Mouse (Mus musculus): Measurements from ENCODE around the gene Pfkp.

Pfkp gene

GRCm38 (mm10) chr13:6600626-6601025 is 48.0 kb downstream of the Pfkp start:
- DNase-seq = no peak

GRCm38 (mm10) chr13:6597801-6598200 is 50.8 kb downstream of the Pfkp start:
- DNase-seq = no peak

GRCm38 (mm10) chr13:6595403-6595802 is 53.2 kb downstream of the Pfkp start:
- no peak for DNase-seq

- DNase-seq = no peak
These were observed 57.7 kb downstream of the Pfkp start for GRCm38 (mm10) chr13:6590846-6591245.

GRCm38 (mm10) chr13:6586009-6586408 is 62.6 kb downstream of the Pfkp start:
- DNase-seq = no peak

- DNase-seq = no peak
These were observed 65.0 kb downstream of the Pfkp start for GRCm38 (mm10) chr13:6583499-6584125.

GRCm38 (mm10) chr13:6575920-6576509 is 72.6 kb downstream of the Pfkp start:
- no peak for DNase-seq

- DNase-seq = no peak
These were observed 83.0 kb downstream of the Pfkp start for GRCm38 (mm10) chr13:6565571-6565970.

GRCm38 (mm10) chr13:6562409-6562808 is 86.2 kb downstream of the Pfkp start:
- no peak for DNase-seq

GRCm38 (mm10) chr13:6557771-6558170 is 90.8 kb downstream of the Pfkp start:
- no peak for DNase-seq

- DNase-seq = no peak
These were observed 92.9 kb downstream of the Pfkp start for GRCm38 (mm10) chr13:6555656-6556055.

GRCm38 (mm10) chr13:6553708-6554107 is 94.9 kb downstream of the Pfkp start:
- no peak for DNase-seq

GRCm38 (mm10) chr13:6535287-6535932 is 113.2 kb downstream of the Pfkp start:
- DNase-seq = no peak

- no peak for DNase-seq
These were observed 115.9 kb downstream of the Pfkp start for GRCm38 (mm10) chr13:6532683-6533082.
